Mouse (Mus musculus): ENCODE data around the gene Msl3l2. TPM values are rescaled to one million over a fixed set of nuclear protein-coding genes. Genes with fewer than 3 reads are reported as not detected.

Gene Msl3l2
- 7.2 and 8.1 TPM in 2 replicates for polyA plus RNA-seq (2015; fragmentation: Nextera tagmentation; extraction: Ambion mirVana)

DNA sequence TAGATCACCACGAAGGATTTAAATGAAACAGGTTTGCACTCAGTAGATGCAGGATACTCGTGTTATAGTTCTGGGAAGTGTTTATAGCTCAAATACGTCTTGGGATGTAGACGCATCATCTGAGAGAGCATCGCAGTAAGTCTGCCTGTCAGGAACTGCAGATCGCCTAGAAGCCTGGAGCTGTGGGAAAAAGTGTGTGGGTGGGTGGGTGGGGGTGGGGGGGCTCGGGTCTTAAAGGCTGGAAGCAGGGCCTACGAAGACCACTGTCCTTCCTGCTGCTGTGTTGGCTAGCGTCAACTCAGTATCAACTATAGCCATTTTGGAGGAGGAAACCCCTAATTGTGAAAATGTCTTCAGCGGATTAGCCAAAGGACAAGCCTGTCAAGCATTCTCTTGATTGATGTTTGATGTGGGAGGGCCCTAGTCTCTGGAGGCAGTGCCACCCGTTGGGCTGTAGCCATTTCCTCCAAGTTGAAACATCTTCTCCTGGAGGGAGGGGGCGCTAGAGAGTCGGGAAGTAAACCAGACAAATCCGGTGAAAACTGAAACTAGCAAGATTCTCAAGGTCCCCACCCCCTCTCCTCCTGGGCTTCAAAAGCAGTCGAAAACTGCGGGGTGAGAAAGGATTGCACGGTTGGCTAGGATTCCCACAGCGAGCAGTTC, at the start of gene Msl3l2:
Gene Msl3l2, plus strand, starts transcription at position 585 of the 663 bp plus-strand sequence.
- peak; percentile 98 for ATAC-seq
- DNase-seq (ENCODE audit: low spot score) = peak; percentile 97
- WGBS = 22% methylated on average over 18 of the region's 18 CpGs

DNA sequence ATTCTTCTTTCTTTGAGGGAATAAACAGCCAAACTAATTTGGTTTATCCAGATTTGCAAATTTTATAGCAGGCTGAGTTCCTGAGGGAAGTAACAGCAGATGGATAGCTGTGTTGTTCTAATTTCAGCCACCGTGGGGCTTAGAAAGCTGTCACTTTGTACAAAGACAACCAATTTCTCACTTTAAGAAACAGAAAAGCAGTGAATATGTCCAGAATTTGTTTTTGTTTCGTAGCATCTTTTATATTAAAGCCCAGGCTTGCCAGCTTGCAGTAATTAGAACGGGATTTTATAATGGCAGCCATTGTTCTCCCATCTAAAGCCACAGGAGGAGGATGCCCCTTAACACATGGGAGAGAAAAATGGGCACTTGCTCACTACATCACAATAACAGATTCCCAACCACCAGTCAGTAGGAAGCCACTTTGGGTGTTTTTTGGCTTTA, 47.7 kb upstream of the Msl3l2 start:
- no peaks in the 10 kb centered on the region for H3K9me3 ChIP-seq (ENCODE audit: low read length)
- H3K27ac ChIP-seq (ENCODE audit: low read length) = no peak overlapping the region
- DNase-seq (ENCODE audit: low spot score) (no peak), ATAC-seq (no peak)
- no peaks in the 10 kb centered on the region for H3K4me1 ChIP-seq (ENCODE audit: insufficient read depth, low read depth, low read length)
- H3K27me3 ChIP-seq (replicated peaks; ENCODE audit: insufficient read depth, low read length) = no peaks in the 10 kb centered on the region
- no peak overlapping the region for H3K4me3 ChIP-seq (ENCODE audit: low read depth, low read length)
- no peak overlapping the region for H3K9ac ChIP-seq (replicated peaks; ENCODE audit: low read depth)
- TF ChIP-seq EP300 (IDR thresholded peaks at IDR 0.05) = no peak
- TF ChIP-seq CTCF (IDR thresholded peaks at IDR 0.05) = no peak
- no peaks in the 10 kb centered on the region for H3K36me3 ChIP-seq (ENCODE audit: insufficient read depth, low read length)
- WGBS = 80% methylated on average over 3 of the region's 3 CpGs
- H3K4me2 ChIP-seq (replicated peaks; ENCODE audit: low read depth, low read length) = no peak overlapping the region

More for the DNA sequence above, at the start of gene Msl3l2:
- Histone ChIP-seq H3K27me3 (replicated peaks; ENCODE audit: insufficient read depth, low read length) (no peaks in the 10 kb centered on the region), H3K9ac (replicated peaks; ENCODE audit: low read depth) (peak within 1 kb of the TSS; percentile 77), H3K4me1 (ENCODE audit: insufficient read depth, low read depth, low read length) (no peaks in the 10 kb centered on the region), H3K9me3 (ENCODE audit: low read length) (no peaks in the 10 kb centered on the region), H3K4me3 (ENCODE audit: low read depth, low read length) (peak within 1 kb of the TSS; percentile 51), H3K4me2 (replicated peaks; ENCODE audit: low read depth, low read length) (peak within 1 kb of the TSS; percentile 60), H3K27ac (ENCODE audit: low read length) (peak within 1 kb of the TSS; percentile 82), H3K36me3 (ENCODE audit: insufficient read depth, low read length) (no peaks in the 10 kb centered on the region)
- TF ChIP-seq CTCF (IDR thresholded peaks at IDR 0.05) (peak; percentile 84), EP300 (IDR thresholded peaks at IDR 0.05) (peak; percentile 76)

DNA sequence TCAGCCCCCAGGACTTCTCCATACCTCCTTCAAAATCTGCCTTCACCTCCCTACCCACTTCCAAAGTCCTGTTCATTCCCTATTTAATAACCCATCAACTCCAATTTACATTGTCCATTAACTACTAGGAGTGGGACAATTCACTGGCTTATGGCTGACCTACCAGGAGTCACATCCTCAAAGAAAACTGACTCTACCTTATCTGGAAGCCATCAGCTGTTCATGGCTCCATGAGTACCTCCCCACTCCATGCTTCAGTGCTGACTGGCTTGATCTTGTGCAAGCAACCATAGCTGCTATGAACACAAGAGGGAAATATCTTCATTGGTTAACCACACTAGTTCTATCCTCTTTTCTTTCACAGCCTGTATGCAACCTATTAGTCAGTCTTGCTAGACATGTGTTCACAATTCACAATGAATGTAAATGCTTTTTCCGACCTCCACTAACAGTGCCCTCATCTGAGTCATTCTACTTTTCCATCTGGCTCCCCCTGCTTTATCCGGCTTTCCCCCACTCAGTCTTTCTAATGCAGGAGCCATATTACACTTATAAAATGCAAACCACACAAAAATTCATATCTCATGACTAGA, 45.4 kb upstream of the Msl3l2 start:
- H3K27ac ChIP-seq (ENCODE audit: low read length) = no peak overlapping the region
- ATAC-seq = no peak
- TF ChIP-seq CTCF (IDR thresholded peaks at IDR 0.05) (no peak), EP300 (IDR thresholded peaks at IDR 0.05) (no peak)
- H3K9ac ChIP-seq (replicated peaks; ENCODE audit: low read depth) = no peak overlapping the region
- H3K4me3 ChIP-seq (ENCODE audit: low read depth, low read length) = no peak overlapping the region
- no peaks in the 10 kb centered on the region for H3K4me1 ChIP-seq (ENCODE audit: insufficient read depth, low read depth, low read length)
- no peaks in the 10 kb centered on the region for H3K9me3 ChIP-seq (ENCODE audit: low read length)
- no peaks in the 10 kb centered on the region for H3K36me3 ChIP-seq (ENCODE audit: insufficient read depth, low read length)
- no peaks in the 10 kb centered on the region for H3K27me3 ChIP-seq (replicated peaks; ENCODE audit: insufficient read depth, low read length)
- DNase-seq (ENCODE audit: low spot score) = no peak
- 89% methylated on average over 2 of the region's 2 CpGs for WGBS
- H3K4me2 ChIP-seq (replicated peaks; ENCODE audit: low read depth, low read length) = no peak overlapping the region

DNA sequence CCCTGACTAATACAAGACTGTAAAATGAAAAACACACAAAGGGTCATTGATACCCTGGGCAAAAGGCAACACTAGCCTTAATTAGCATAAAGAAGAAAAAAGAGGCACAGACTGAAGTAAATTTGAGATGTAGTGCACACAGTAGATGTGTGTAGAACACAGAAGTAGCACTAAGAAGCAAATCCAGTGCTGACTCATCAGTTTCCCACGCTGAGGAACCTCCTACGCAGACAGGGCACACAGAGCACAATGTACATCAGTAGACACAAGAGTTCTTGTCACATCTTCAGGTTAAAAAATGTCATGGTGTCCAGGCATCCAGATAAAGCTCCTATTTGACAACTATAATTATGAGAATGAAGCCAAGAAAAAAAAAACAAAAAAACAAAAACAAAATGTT, 44.0 kb upstream of the Msl3l2 start:
- H3K36me3 ChIP-seq (ENCODE audit: insufficient read depth, low read length) = no peaks in the 10 kb centered on the region
- ATAC-seq (no peak), DNase-seq (ENCODE audit: low spot score) (no peak)
- no peak overlapping the region for H3K9ac ChIP-seq (replicated peaks; ENCODE audit: low read depth)
- no peaks in the 10 kb centered on the region for H3K27me3 ChIP-seq (replicated peaks; ENCODE audit: insufficient read depth, low read length)
- no peaks in the 10 kb centered on the region for H3K9me3 ChIP-seq (ENCODE audit: low read length)
- no peaks in the 10 kb centered on the region for H3K4me1 ChIP-seq (ENCODE audit: insufficient read depth, low read depth, low read length)
- TF ChIP-seq CTCF (IDR thresholded peaks at IDR 0.05) (no peak), EP300 (IDR thresholded peaks at IDR 0.05) (no peak)
- 85% methylated on average over 2 of the region's 2 CpGs for WGBS
- no peak overlapping the region for H3K4me2 ChIP-seq (replicated peaks; ENCODE audit: low read depth, low read length)
- no peak overlapping the region for H3K4me3 ChIP-seq (ENCODE audit: low read depth, low read length)
- no peak overlapping the region for H3K27ac ChIP-seq (ENCODE audit: low read length)

DNA sequence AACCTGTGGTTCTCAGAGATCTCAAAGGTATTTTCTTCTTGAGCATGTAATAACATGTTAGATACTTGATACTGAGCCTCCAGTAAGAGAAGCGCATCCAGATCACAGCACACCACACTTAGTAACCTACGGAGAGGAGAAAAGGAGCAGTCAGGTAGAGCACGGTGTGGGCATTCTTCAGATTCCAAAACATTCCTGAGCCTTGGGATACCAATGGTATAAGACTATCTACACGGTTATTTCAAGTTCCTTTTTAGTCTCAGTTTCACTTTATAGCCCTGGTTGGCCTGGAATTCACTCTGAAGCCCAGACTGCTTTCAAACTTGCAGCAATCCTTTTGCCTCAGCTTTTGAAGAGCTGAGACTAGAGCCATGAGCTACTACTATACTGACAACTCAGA, 17.0 kb upstream of the Msl3l2 start:
- H3K9me3 ChIP-seq (ENCODE audit: low read length) = no peaks in the 10 kb centered on the region
- H3K27ac ChIP-seq (ENCODE audit: low read length) = no peak overlapping the region
- no peak overlapping the region for H3K4me3 ChIP-seq (ENCODE audit: low read depth, low read length)
- H3K36me3 ChIP-seq (ENCODE audit: insufficient read depth, low read length) = no peaks in the 10 kb centered on the region
- no peaks in the 10 kb centered on the region for H3K27me3 ChIP-seq (replicated peaks; ENCODE audit: insufficient read depth, low read length)
- ATAC-seq (peak; percentile 57), DNase-seq (ENCODE audit: low spot score) (peak; percentile 5)
- H3K4me1 ChIP-seq (ENCODE audit: insufficient read depth, low read depth, low read length) = no peaks in the 10 kb centered on the region
- no peak for TF ChIP-seq CTCF (IDR thresholded peaks at IDR 0.05)
- TF ChIP-seq EP300 (IDR thresholded peaks at IDR 0.05) = peak; percentile 51; the same call in 1 of the 2 replicates
- no peak overlapping the region for H3K4me2 ChIP-seq (replicated peaks; ENCODE audit: low read depth, low read length)
- no peak overlapping the region for H3K9ac ChIP-seq (replicated peaks; ENCODE audit: low read depth)
- 71% methylated on average over 4 of the region's 4 CpGs for WGBS

DNA sequence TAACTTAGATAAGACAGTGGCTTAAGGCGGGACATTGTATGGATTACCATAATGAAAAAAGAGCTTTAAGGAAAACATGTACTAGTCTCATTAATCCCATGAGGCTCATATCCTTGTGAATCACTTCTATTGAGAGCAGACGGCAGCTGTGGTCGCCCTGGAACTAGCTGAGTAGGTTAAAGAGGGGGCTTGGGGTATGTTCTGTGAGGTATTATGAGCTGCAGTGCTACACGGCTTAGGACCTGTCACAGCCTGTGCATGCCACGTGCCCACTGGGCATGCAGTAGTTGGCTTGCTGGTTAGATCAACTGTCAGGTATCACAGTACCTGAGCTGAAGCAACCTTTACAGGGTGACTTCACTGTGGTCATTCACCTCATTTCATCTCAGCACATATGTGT, 12.1 kb upstream of the Msl3l2 start:
- H3K36me3 ChIP-seq (ENCODE audit: insufficient read depth, low read length) = no peaks in the 10 kb centered on the region
- no peaks in the 10 kb centered on the region for H3K4me1 ChIP-seq (ENCODE audit: insufficient read depth, low read depth, low read length)
- TF ChIP-seq EP300 (IDR thresholded peaks at IDR 0.05) = no peak
- no peak overlapping the region for H3K4me2 ChIP-seq (replicated peaks; ENCODE audit: low read depth, low read length)
- H3K4me3 ChIP-seq (ENCODE audit: low read depth, low read length) = no peak overlapping the region
- no peaks in the 10 kb centered on the region for H3K27me3 ChIP-seq (replicated peaks; ENCODE audit: insufficient read depth, low read length)
- no peak overlapping the region for H3K9ac ChIP-seq (replicated peaks; ENCODE audit: low read depth)
- ATAC-seq (no peak), DNase-seq (ENCODE audit: low spot score) (no peak)
- H3K9me3 ChIP-seq (ENCODE audit: low read length) = no peaks in the 10 kb centered on the region
- 88% methylated on average over 5 of the region's 5 CpGs for WGBS
- H3K27ac ChIP-seq (ENCODE audit: low read length) = no peak overlapping the region
